Mouse (Mus musculus): ENCODE measurements around the gene Rbck1. TPM values are rescaled to one million over a fixed set of nuclear protein-coding genes. Genes with fewer than 3 reads are reported as not detected.

Gene Rbck1
- polyA plus RNA-seq, 1 experiment: 111 TPM

GRCm38 (mm10) chr2:152347722-152348121 is 15.3 kb upstream of the Rbck1 start:
- WGBS: 68% methylated on average over 2 of the region's 2 CpGs
- Histone ChIP-seq H3K4me3 (replicated peaks; ENCODE audit: control insufficient read depth, low read depth, low read length) (no peak overlapping the region), H3K27ac (ENCODE audit: control insufficient read depth, insufficient read depth, low read depth, low read length, poor library complexity) (no peak overlapping the region), H3K4me1 (ENCODE audit: control insufficient read depth, insufficient read depth, low read length) (no peaks in the 10 kb centered on the region; the same call in none of the 2 replicates)
- no peak for TF ChIP-seq POLR2A (IDR thresholded peaks at IDR 0.05; ENCODE audit: borderline replicate concordance, control insufficient read depth, low read depth, low read length)
- TF ChIP-seq CTCF (IDR thresholded peaks at IDR 0.05; ENCODE audit: control insufficient read depth, insufficient read depth, low read length): no peak

- no peak overlapping the region for H3K4me3 ChIP-seq (replicated peaks; ENCODE audit: control insufficient read depth, low read depth, low read length)
- H3K27ac ChIP-seq (ENCODE audit: control insufficient read depth, insufficient read depth, low read depth, low read length, poor library complexity): no peak overlapping the region
- TF ChIP-seq POLR2A (IDR thresholded peaks at IDR 0.05; ENCODE audit: borderline replicate concordance, control insufficient read depth, low read depth, low read length): no peak
- TF ChIP-seq CTCF (IDR thresholded peaks at IDR 0.05; ENCODE audit: control insufficient read depth, insufficient read depth, low read length): no peak
- WGBS: 34% methylated on average over 9 of the region's 9 CpGs
- H3K4me1 ChIP-seq (ENCODE audit: control insufficient read depth, insufficient read depth, low read length): no peaks in the 10 kb centered on the region; the same call in none of the 2 replicates
Measured at GRCm38 (mm10) chr2:152346776-152347465, 14.5 kb upstream of the Rbck1 start.

- Histone ChIP-seq H3K4me3 (replicated peaks; ENCODE audit: control insufficient read depth, low read depth, low read length) (no peak overlapping the region), H3K27ac (ENCODE audit: control insufficient read depth, insufficient read depth, low read depth, low read length, poor library complexity) (no peak overlapping the region), H3K4me1 (ENCODE audit: control insufficient read depth, insufficient read depth, low read length) (no peaks in the 10 kb centered on the region; the same call in none of the 2 replicates)
- WGBS: 87% methylated on average over 6 of the region's 6 CpGs
- TF ChIP-seq CTCF (IDR thresholded peaks at IDR 0.05; ENCODE audit: control insufficient read depth, insufficient read depth, low read length): no peak
- no peak for TF ChIP-seq POLR2A (IDR thresholded peaks at IDR 0.05; ENCODE audit: borderline replicate concordance, control insufficient read depth, low read depth, low read length)
Measured at GRCm38 (mm10) chr2:152345393-152345792, 12.9 kb upstream of the Rbck1 start.

- Histone ChIP-seq H3K27ac (ENCODE audit: control insufficient read depth, insufficient read depth, low read depth, low read length, poor library complexity) (no peak overlapping the region), H3K4me3 (replicated peaks; ENCODE audit: control insufficient read depth, low read depth, low read length) (no peak overlapping the region), H3K4me1 (ENCODE audit: control insufficient read depth, insufficient read depth, low read length) (no peaks in the 10 kb centered on the region; the same call in none of the 2 replicates)
- TF ChIP-seq POLR2A (IDR thresholded peaks at IDR 0.05; ENCODE audit: borderline replicate concordance, control insufficient read depth, low read depth, low read length) (no peak), CTCF (IDR thresholded peaks at IDR 0.05; ENCODE audit: control insufficient read depth, insufficient read depth, low read length) (no peak)
- WGBS: 82% methylated on average over 5 of the region's 5 CpGs
Measured at GRCm38 (mm10) chr2:152344909-152345308, 12.5 kb upstream of the Rbck1 start.

DNA sequence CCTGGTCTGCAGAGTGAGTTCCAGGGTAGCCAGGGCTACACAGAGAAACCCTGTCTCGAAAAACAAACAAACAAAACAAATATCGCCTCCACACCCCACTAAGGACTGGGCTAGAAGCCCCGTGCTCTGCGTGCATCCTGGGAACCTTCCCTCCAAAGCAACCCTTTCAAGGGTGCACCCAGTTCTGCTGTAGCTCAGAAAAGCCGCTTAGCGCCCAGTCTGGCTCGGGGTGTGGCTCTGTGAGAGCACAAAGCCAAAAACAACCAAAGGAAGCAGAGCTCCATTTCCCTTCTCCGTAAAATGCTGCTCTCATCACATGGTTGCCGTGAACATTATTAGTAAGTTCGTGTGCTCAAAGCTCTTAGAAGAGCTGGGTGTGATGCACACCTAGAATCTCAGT is 11.9 kb upstream of the Rbck1 start:
- Histone ChIP-seq H3K27ac (ENCODE audit: control insufficient read depth, insufficient read depth, low read depth, low read length, poor library complexity) (no peak overlapping the region), H3K4me3 (replicated peaks; ENCODE audit: control insufficient read depth, low read depth, low read length) (peak overlapping the region; percentile 74), H3K4me1 (ENCODE audit: control insufficient read depth, insufficient read depth, low read length) (no peaks in the 10 kb centered on the region; the same call in none of the 2 replicates)
- TF ChIP-seq CTCF (IDR thresholded peaks at IDR 0.05; ENCODE audit: control insufficient read depth, insufficient read depth, low read length) (no peak), POLR2A (IDR thresholded peaks at IDR 0.05; ENCODE audit: borderline replicate concordance, control insufficient read depth, low read depth, low read length) (no peak)
- WGBS: 9% methylated on average over 10 of the region's 10 CpGs

DNA sequence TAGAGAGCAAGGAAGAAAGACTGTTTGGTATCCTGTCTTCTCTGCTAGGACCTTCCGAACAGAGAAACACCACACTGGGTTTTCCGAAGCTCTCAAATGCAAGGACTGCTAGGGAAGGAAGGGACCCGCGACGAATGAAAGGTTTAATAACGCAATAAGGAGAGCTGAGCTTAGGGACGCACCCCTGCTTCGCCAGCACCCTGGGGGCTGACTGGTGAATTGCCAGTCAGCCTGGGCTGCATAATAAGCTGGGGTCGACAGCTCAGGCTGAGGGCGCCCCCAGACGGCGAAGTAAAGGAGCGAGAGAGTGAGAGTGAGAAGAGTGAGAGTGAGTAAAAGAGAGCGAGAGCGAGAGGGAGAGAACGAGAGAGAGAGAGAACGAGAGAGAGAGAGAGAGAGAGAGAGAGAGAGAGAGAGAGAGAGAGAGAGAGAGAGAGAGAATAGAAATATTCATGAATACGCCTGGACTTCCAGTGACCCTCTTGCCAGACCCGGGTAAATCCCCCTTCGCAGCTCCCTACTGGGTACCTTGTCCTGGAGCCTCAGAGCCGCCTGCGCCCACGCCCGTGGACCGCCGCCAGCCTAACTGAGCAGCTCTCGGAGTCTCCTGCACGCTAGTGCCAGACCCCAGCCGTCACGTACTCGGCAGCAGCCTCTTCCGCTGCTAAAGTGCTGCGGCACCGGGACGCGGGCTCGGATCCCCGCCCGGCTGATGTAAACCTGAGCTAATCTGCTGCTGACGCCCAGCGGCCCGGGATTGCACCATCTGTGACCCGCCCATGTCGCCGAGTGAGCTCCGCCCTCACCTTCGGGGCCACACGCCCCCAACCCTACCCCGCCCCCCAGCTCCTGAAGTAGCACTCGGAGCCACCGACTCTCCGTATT is 11.1 kb upstream of the Rbck1 start, which contains the start of gene Trib3:
Trib3 (minus strand) TSS at position 704 of the 885 bp plus-strand sequence.
- H3K4me1 ChIP-seq (ENCODE audit: control insufficient read depth, insufficient read depth, low read length): no peaks in the 10 kb centered on the region; the same call in none of the 2 replicates
- WGBS: 1% methylated on average over 52 of the region's 52 CpGs
- H3K27ac ChIP-seq (ENCODE audit: control insufficient read depth, insufficient read depth, low read depth, low read length, poor library complexity): no peak within 1 kb of the TSS; the same call in 1 of the 2 replicates
- H3K4me3 ChIP-seq (replicated peaks; ENCODE audit: control insufficient read depth, low read depth, low read length): peak within 1 kb of the TSS; percentile 74
- peak; percentile 35; the same call in 1 of the 2 replicates for TF ChIP-seq POLR2A (IDR thresholded peaks at IDR 0.05; ENCODE audit: borderline replicate concordance, control insufficient read depth, low read depth, low read length)
- TF ChIP-seq CTCF (IDR thresholded peaks at IDR 0.05; ENCODE audit: control insufficient read depth, insufficient read depth, low read length): peak; percentile 70

GRCm38 (mm10) chr2:152339631-152340179 is 7.3 kb upstream of the Rbck1 start:
- no peaks in the 10 kb centered on the region; the same call in none of the 2 replicates for H3K4me1 ChIP-seq (ENCODE audit: control insufficient read depth, insufficient read depth, low read length)
- WGBS: 92% methylated on average over 22 of the region's 22 CpGs
- H3K27ac ChIP-seq (ENCODE audit: control insufficient read depth, insufficient read depth, low read depth, low read length, poor library complexity): no peak overlapping the region
- TF ChIP-seq CTCF (IDR thresholded peaks at IDR 0.05; ENCODE audit: control insufficient read depth, insufficient read depth, low read length): no peak
- no peak for TF ChIP-seq POLR2A (IDR thresholded peaks at IDR 0.05; ENCODE audit: borderline replicate concordance, control insufficient read depth, low read depth, low read length)
- H3K4me3 ChIP-seq (replicated peaks; ENCODE audit: control insufficient read depth, low read depth, low read length): no peak overlapping the region

GRCm38 (mm10) chr2:152338319-152338718 is 5.9 kb upstream of the Rbck1 start:
- no peak overlapping the region for H3K27ac ChIP-seq (ENCODE audit: control insufficient read depth, insufficient read depth, low read depth, low read length, poor library complexity)
- no peak overlapping the region for H3K4me3 ChIP-seq (replicated peaks; ENCODE audit: control insufficient read depth, low read depth, low read length)
- WGBS: 91% methylated on average over 13 of the region's 13 CpGs
- no peaks in the 10 kb centered on the region; the same call in 1 of the 2 replicates for H3K4me1 ChIP-seq (ENCODE audit: control insufficient read depth, insufficient read depth, low read length)
- TF ChIP-seq POLR2A (IDR thresholded peaks at IDR 0.05; ENCODE audit: borderline replicate concordance, control insufficient read depth, low read depth, low read length): no peak
- no peak for TF ChIP-seq CTCF (IDR thresholded peaks at IDR 0.05; ENCODE audit: control insufficient read depth, insufficient read depth, low read length)
